30 mouse cellular contexts compared by ENCODE assay signal in the genomic region with DNA sequence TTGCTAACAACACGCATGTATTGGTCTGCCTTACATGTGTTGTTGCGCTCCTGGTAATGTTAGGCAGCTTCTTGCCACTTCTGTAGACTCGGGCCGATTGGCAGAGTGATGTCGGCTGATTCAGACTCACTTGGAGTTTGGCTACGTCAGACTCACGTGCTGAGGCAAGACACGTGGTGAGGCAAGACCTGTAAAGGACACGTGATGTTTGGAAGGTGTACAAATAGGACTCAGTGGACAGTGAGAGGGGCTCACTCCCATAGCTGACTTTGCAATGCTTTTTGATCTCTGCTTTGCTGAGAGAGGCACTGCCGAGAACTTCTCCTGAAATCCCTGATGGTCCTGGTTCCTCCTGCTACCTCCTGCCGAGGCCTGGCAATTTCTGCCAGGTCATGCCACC. TPM values are rescaled to one million over a fixed set of nuclear protein-coding genes. Genes with fewer than 3 reads are reported as not detected.
A peak's percentile ranks its signal among the peaks of the same experiment; 100 is the strongest.
DNase-seq lines count a peak whose midpoint lies in the region; ATAC-seq and TF ChIP-seq lines count a peak whose summit lies in the region.
"Had no signal": no experiment of that assay in that cellular context is flagged by ENCODE, and none has a peak within 500 bp of the region (broad histone marks: within the 10 kb centered on the region; RNA-seq: fewer than 3 reads in every experiment).

No protein-coding gene starts in this region.

- no peaks in the 10 kb centered on the region for H3K4me1 ChIP-seq in heart, embryonic 10.5 days
- 0 out of 4 replicates have a peak, but pooled peaks cover 4% of the 10 kb centered on the region in 2 experiments for H3K4me1 ChIP-seq in CH12.LX (ENCODE audit: control insufficient read depth in 1 of 2, insufficient read depth in 2 of 2)
- H3K4me1 ChIP-seq in hindbrain, embryonic 16.5 days (ENCODE audit: control insufficient read depth, insufficient read depth, low read depth, low read length): no peaks in the 10 kb centered on the region
- H3K4me1 ChIP-seq: forebrain, embryonic 10.5 days; forebrain, embryonic 13.5 days; heart, embryonic 13.5 days; hindbrain, embryonic 12.5 days; intestine, embryonic 15.5 days had no signal

- H3K27me3 ChIP-seq in heart, embryonic 10.5 days (ENCODE audit: insufficient read depth, poor library complexity, severe bottlenecking): no peaks in the 10 kb centered on the region
- H3K27me3 ChIP-seq in CH12.LX (replicated peaks): peaks cover 11% of the 10 kb centered on the region
- H3K27me3 ChIP-seq in hindbrain, embryonic 16.5 days (replicated peaks; ENCODE audit: control insufficient read depth, insufficient read depth, low read length): no peaks in the 10 kb centered on the region
- H3K27me3 ChIP-seq: forebrain, embryonic 13.5 days; hindbrain, embryonic 12.5 days; intestine, embryonic 15.5 days had no signal

- H3K79me2 ChIP-seq in CH12.LX (replicated peaks; ENCODE audit: control insufficient read depth, extremely low read depth, insufficient read depth, poor library complexity, severe bottlenecking): no peaks in the 10 kb centered on the region

- H3K27ac ChIP-seq in heart, embryonic 10.5 days: no peak overlapping the region
- H3K27ac ChIP-seq in CH12.LX (ENCODE audit: insufficient read depth, low read depth): no peak overlapping the region
- H3K27ac ChIP-seq in hindbrain, embryonic 16.5 days (ENCODE audit: low read depth, low read length): no peak overlapping the region
- H3K27ac ChIP-seq: forebrain, embryonic 10.5 days; forebrain, embryonic 13.5 days; heart, embryonic 13.5 days; hindbrain, embryonic 12.5 days; hindbrain, embryonic 15.5 days; intestine, embryonic 15.5 days had no signal

- 78% methylated on average over 11 of the region's 11 CpGs for WGBS in heart, embryonic 10.5 days
- WGBS in hindbrain, embryonic 16.5 days: 95% methylated on average over 11 of the region's 11 CpGs

- no peak for TF ChIP-seq CTCF in CH12.LX (conservative IDR thresholded peaks at IDR 0.05 in 1 of 2, IDR thresholded peaks at IDR 0.05 in 1 of 2; ENCODE audit: low read depth in 2 of 2, low read length in 2 of 2)

- no peaks in the 10 kb centered on the region for H3K9me3 ChIP-seq in heart, embryonic 10.5 days
- no peaks in the 10 kb centered on the region for H3K9me3 ChIP-seq in CH12.LX (replicated peaks; ENCODE audit: low read length)
- no peaks in the 10 kb centered on the region for H3K9me3 ChIP-seq in hindbrain, embryonic 16.5 days (ENCODE audit: control insufficient read depth, low read length)
- H3K9me3 ChIP-seq: forebrain, embryonic 10.5 days; forebrain, embryonic 13.5 days; heart, embryonic 13.5 days; hindbrain, embryonic 12.5 days; hindbrain, embryonic 15.5 days; intestine, embryonic 15.5 days had no signal

- peak; percentile 72 for DNase-seq in heart, embryonic 10.5 days (ENCODE audit: low spot score)
- DNase-seq in heart, postnatal 25 days (ENCODE audit: low spot score): no peak
- DNase-seq in CH12.LX (ENCODE audit: extremely low read depth): no peak
- DNase-seq in ES-CJ7 (ENCODE audit: low read depth, low spot score): peak; percentile 18
- peak; percentile 45 for DNase-seq in ZHBTc4 (ENCODE audit: low read depth, low spot score)
- no peak for DNase-seq in left cerebral cortex, postnatal 10 days (ENCODE audit: extremely low spot score in 1 of 2, low spot score in 2 of 2)
- DNase-seq: adrenal gland, postnatal 10 days; adrenal gland, postnatal 36 days; B cell, adult 2 months; cerebellum, adult 18-20 months; cerebellum, adult 9-10 months; cerebellum, postnatal 14 days; gastrocnemius, postnatal 10 days; gastrocnemius, postnatal 36 days; heart, postnatal 14 days had no signal

- H3K9ac ChIP-seq in CH12.LX (ENCODE audit: insufficient read depth, low read depth): no peak overlapping the region
- no peak overlapping the region for H3K9ac ChIP-seq in hindbrain, embryonic 16.5 days (ENCODE audit: low read depth, low read length)
- H3K9ac ChIP-seq: forebrain, embryonic 13.5 days; heart, embryonic 13.5 days; hindbrain, embryonic 12.5 days; hindbrain, embryonic 15.5 days; intestine, embryonic 15.5 days had no signal

- in situ Hi-C loops in CH12.LX (cut with MboI; ENCODE audit: low pct_ligation_motif_present, low pct_unique_long_range_greater_than_20kb, low sequenced_read_pairs): no loop called here

- no peak for TF ChIP-seq RAD21 in CH12.LX (IDR thresholded peaks at IDR 0.05; ENCODE audit: low read depth, low read length)

- H3K4me2 ChIP-seq in CH12.LX (ENCODE audit: insufficient read depth, low read depth, poor library complexity, severe bottlenecking): no peak overlapping the region
- no peak overlapping the region for H3K4me2 ChIP-seq in hindbrain, embryonic 16.5 days (ENCODE audit: low read length)
- H3K4me2 ChIP-seq: forebrain, embryonic 13.5 days; heart, embryonic 13.5 days; hindbrain, embryonic 12.5 days; hindbrain, embryonic 15.5 days; intestine, embryonic 15.5 days had no signal

- TF ChIP-seq POLR2A in CH12.LX (IDR thresholded peaks at IDR 0.05; ENCODE audit: low read depth, low read length): no peak

- TF ChIP-seq EP300 in CH12.LX (IDR thresholded peaks at IDR 0.05; ENCODE audit: low read length): no peak

- intact Hi-C loops in heart, postnatal 25 days (cut with DNase I): no loop called here
- intact Hi-C loops in left cerebral cortex, postnatal 10 days (cut with DNase I): no loop called here

- no peaks in the 10 kb centered on the region for H3K36me3 ChIP-seq in heart, embryonic 10.5 days
- H3K36me3 ChIP-seq in CH12.LX (replicated peaks in 1 of 2; ENCODE audit: control insufficient read depth in 1 of 2, insufficient read depth in 1 of 2, low read length in 1 of 2): no peaks in the 10 kb centered on the region
- no peaks in the 10 kb centered on the region for H3K36me3 ChIP-seq in hindbrain, embryonic 16.5 days (ENCODE audit: control insufficient read depth, insufficient read depth, low read length)
- H3K36me3 ChIP-seq: forebrain, embryonic 10.5 days; heart, embryonic 13.5 days; hindbrain, embryonic 12.5 days; hindbrain, embryonic 15.5 days; intestine, embryonic 15.5 days had no signal

- no peak for ATAC-seq in hindbrain, embryonic 16.5 days
- ATAC-seq: forebrain, embryonic 16.5 days had no signal

- no peak overlapping the region for H3K4me3 ChIP-seq in heart, embryonic 10.5 days
- no peak overlapping the region for H3K4me3 ChIP-seq in CH12.LX (replicated peaks in 1 of 3; ENCODE audit: low read depth in 2 of 3, low read length in 2 of 3, poor library complexity in 1 of 3)
- H3K4me3 ChIP-seq in hindbrain, embryonic 16.5 days (ENCODE audit: low read length): no peak overlapping the region
- H3K4me3 ChIP-seq: forebrain, embryonic 10.5 days; forebrain, embryonic 13.5 days; heart, embryonic 13.5 days; hindbrain, embryonic 12.5 days; hindbrain, embryonic 15.5 days; intestine, embryonic 15.5 days had no signal

- dilution Hi-C loops in CH12.LX (cut with MboI; ENCODE audit: extremely low pct_ligation_motif_present, extremely low pct_unique_long_range_greater_than_20kb, low sequenced_read_pairs): no loop called here

TF ChIP-seq in CH12.LX, 34 proteins besides CTCF, POLR2A, EP300 and RAD21 (continues in another document):
- TF ChIP-seq MYC (IDR thresholded peaks at IDR 0.05; ENCODE audit: low read depth, low read length) (no peak), KAT2A (IDR thresholded peaks at IDR 0.05; ENCODE audit: insufficient replicate concordance, low read length) (no peak), MEF2A (IDR thresholded peaks at IDR 0.05; ENCODE audit: borderline replicate concordance, low read depth, low read length) (no peak), USF1 (IDR thresholded peaks at IDR 0.05; ENCODE audit: low read depth, low read length) (no peak), ZMIZ1 (IDR thresholded peaks at IDR 0.05; ENCODE audit: low read depth, low read length) (no peak)

RNA-seq across cellular contexts. Expression of gene Erich4, which starts 15.0 kb away (rescaled TPM):
- polyA plus RNA-seq in heart, embryonic 10.5 days (2016; fragmentation: Nextera tagmentation; extraction: Ambion mirVana): not detected in 2 replicates
- under 1 TPM in 1 of 2 experiments, not detected in 1; 0.29 TPM for total RNA-seq in heart, postnatal 25 days (2021)
- not detected in 2 replicates for total RNA-seq in CH12.LX (2012; rRNA removed)
- not detected in 2 replicates for total RNA-seq in CH12.LX (2014; rRNA removed)
- polyA plus RNA-seq in CH12.LX (2012; ENCODE audit: insufficient read length, low read depth): not detected in 2 replicates
- total RNA-seq in left cerebral cortex, postnatal 10 days (2021): under 1 TPM in 1 of 2 experiments, not detected in 1; 0.64 TPM
- polyA plus RNA-seq in hindbrain, embryonic 16.5 days (2015; fragmentation: Nextera tagmentation; extraction: Ambion mirVana): not detected in 2 replicates
- total RNA-seq: adrenal gland, adult 18-20 months; adrenal gland, postnatal 10 days; adrenal gland, postnatal 36 days; gastrocnemius, adult 18-20 months; gastrocnemius, postnatal 10 days; gastrocnemius, postnatal 36 days; granulocyte monocyte progenitor cell, adult 5-6 weeks; hematopoietic stem cell, adult 5-6 weeks; MEL had no signal
- polyA plus RNA-seq: embryonic facial prominence, embryonic 11.5 days; embryonic facial prominence, embryonic 14.5 days; forebrain, embryonic 10.5 days; forebrain, embryonic 13.5 days; heart, embryonic 13.5 days; hindbrain, embryonic 12.5 days; hindbrain, embryonic 15.5 days had no signal

RNA-seq across cellular contexts. Expression of gene Dmac2, which starts 18.5 kb away (rescaled TPM):
- polyA plus RNA-seq in heart, embryonic 10.5 days (2016; fragmentation: Nextera tagmentation; extraction: Ambion mirVana): 48.9 and 54.6 TPM in 2 replicates
- total RNA-seq in heart, postnatal 25 days (2021): 10 to 100 TPM; 60.4 to 65.0 TPM
- total RNA-seq in CH12.LX (2012; rRNA removed) (18.7 and 21.4 TPM in 2 replicates), CH12.LX (2014; rRNA removed) (19.8 and 20.6 TPM in 2 replicates)
- 35.0 and 35.1 TPM in 2 replicates for polyA plus RNA-seq in CH12.LX (2012; ENCODE audit: insufficient read length, low read depth)
- total RNA-seq in left cerebral cortex, postnatal 10 days (2021): 10 to 100 TPM; 29.3 to 37.6 TPM
- polyA plus RNA-seq in hindbrain, embryonic 16.5 days (2015; fragmentation: Nextera tagmentation; extraction: Ambion mirVana): 51.4 and 52.0 TPM in 2 replicates

RNA-seq across cellular contexts. Expression of gene B3gnt8, which starts 25.8 kb away (rescaled TPM):
- 5.2 and 5.4 TPM in 2 replicates for polyA plus RNA-seq in heart, embryonic 10.5 days (2016; fragmentation: Nextera tagmentation; extraction: Ambion mirVana)
- 1 to 10 TPM; 2.3 to 4.2 TPM for total RNA-seq in heart, postnatal 25 days (2021)
- total RNA-seq in CH12.LX (2012; rRNA removed): 0.21 TPM in 2 replicates
- not detected in 2 replicates for total RNA-seq in CH12.LX (2014; rRNA removed)
- polyA plus RNA-seq in CH12.LX (2012; ENCODE audit: insufficient read length, low read depth): 0.24 and 0.29 TPM in 2 replicates
- 1 to 10 TPM in 1 of 2 experiments, under 1 TPM in 1; 0.69 to 1.5 TPM for total RNA-seq in left cerebral cortex, postnatal 10 days (2021)
- 0.89 and 1.1 TPM in 2 replicates for polyA plus RNA-seq in hindbrain, embryonic 16.5 days (2015; fragmentation: Nextera tagmentation; extraction: Ambion mirVana)

RNA-seq across cellular contexts. Expression of gene Bckdha, which starts 58.1 kb away (rescaled TPM):
- 51.7 and 51.8 TPM in 2 replicates for polyA plus RNA-seq in heart, embryonic 10.5 days (2016; fragmentation: Nextera tagmentation; extraction: Ambion mirVana)
- total RNA-seq in heart, postnatal 25 days (2021): 100 to 1,000 TPM; 184 to 199 TPM
- total RNA-seq in CH12.LX (2012; rRNA removed) (14.9 and 19.9 TPM in 2 replicates), CH12.LX (2014; rRNA removed) (20.8 and 21.4 TPM in 2 replicates)
- polyA plus RNA-seq in CH12.LX (2012; ENCODE audit: insufficient read length, low read depth): 13.4 and 17.2 TPM in 2 replicates
- total RNA-seq in left cerebral cortex, postnatal 10 days (2021): 10 to 100 TPM; 25.0 to 28.9 TPM
- 46.8 and 51.8 TPM in 2 replicates for polyA plus RNA-seq in hindbrain, embryonic 16.5 days (2015; fragmentation: Nextera tagmentation; extraction: Ambion mirVana)

RNA-seq across cellular contexts. Expression of gene Exosc5, which starts 58.3 kb away (rescaled TPM):
- polyA plus RNA-seq in heart, embryonic 10.5 days (2016; fragmentation: Nextera tagmentation; extraction: Ambion mirVana): 50.6 and 74.8 TPM in 2 replicates
- 10 to 100 TPM; 16.0 to 16.3 TPM for total RNA-seq in heart, postnatal 25 days (2021)
- total RNA-seq in CH12.LX (2012; rRNA removed) (105 and 116 TPM in 2 replicates), CH12.LX (2014; rRNA removed) (114 and 123 TPM in 2 replicates)
- 102 and 125 TPM in 2 replicates for polyA plus RNA-seq in CH12.LX (2012; ENCODE audit: insufficient read length, low read depth)
- total RNA-seq in left cerebral cortex, postnatal 10 days (2021): 10 to 100 TPM; 21.8 to 22.0 TPM
- 39.5 and 42.9 TPM in 2 replicates for polyA plus RNA-seq in hindbrain, embryonic 16.5 days (2015; fragmentation: Nextera tagmentation; extraction: Ambion mirVana)

Comparison
In these comparisons a context has a peak if more than half of its experiments do, and no peak if none do; other contexts are left out.
1. DNase-seq: peak in heart, embryonic 10.5 days (single experiment), ES-CJ7 (single experiment) and ZHBTc4 (single experiment); none in heart, postnatal 25 days (single experiment), CH12.LX (single experiment) and left cerebral cortex, postnatal 10 days (0 of 2).